Mouse (Mus musculus): ENCODE data around the gene Oit1. TPM values are rescaled to one million over a fixed set of nuclear protein-coding genes. Genes with fewer than 3 reads are reported as not detected.

Oit1 gene
- total RNA-seq, 2 experiments from 2014 or later, result not detected

GRCm38 (mm10) chr14:8342509-8343106 is 35.9 kb downstream of the Oit1 start:
- no peak for DNase-seq
- intact Hi-C loops (cut with DNase I), result loop anchor here (5.0 kb wide), 1 partner anchor 250 kb away; no protein-coding TSS in a partner anchor

GRCm38 (mm10) chr14:8340226-8340625 is 38.3 kb downstream of the Oit1 start:
- intact Hi-C loops (cut with DNase I), result loop anchor here (5.0 kb wide), 1 partner anchor 248 kb away; no protein-coding TSS in a partner anchor
- DNase-seq, result no peak

DNA sequence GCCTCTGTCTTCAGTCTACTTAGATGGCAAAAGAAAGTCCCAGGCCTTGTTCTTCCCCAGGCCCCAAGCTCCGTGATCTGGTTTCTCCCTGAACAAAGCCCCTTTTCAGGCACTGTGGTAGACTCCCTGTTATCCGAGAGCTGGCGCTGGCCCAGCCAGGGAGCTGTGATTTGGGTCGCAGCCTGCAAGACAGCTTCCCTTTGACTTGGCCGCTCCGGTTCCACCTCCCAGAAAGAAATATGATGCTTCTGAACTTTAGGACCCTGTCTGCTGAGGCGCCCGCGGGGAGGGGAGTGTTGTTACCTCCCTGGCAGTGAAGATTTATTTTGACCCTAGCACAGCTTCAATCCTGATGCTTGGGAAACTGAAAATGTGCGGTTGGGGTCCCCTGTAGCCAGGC is 42.6 kb downstream of the Oit1 start:
- no peak for DNase-seq
- intact Hi-C loops (cut with DNase I), result no loop called here

DNA sequence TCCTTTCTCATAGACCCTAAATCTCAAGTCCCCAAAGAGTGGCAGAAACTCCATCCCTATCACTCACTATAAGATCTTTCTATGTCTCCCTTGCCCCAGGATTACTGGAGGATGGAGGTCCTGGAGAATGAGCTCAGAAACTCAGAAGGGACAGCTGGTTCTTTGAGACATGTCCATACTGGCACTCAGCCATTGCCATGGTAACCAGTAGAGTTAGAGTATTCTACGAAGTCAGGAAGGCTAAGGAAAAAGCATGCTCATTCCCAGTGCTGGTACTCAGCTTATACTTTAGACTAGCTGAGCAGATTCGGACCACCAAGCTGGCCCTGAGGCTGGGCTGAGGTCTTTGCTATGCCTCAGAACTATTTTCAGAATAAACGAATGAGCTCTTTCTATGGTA is 44.0 kb downstream of the Oit1 start:
- intact Hi-C loops (cut with DNase I), result no loop called here
- no peak for DNase-seq

- no peak for DNase-seq
- intact Hi-C loops (cut with DNase I), result no loop called here
These were observed 46.0 kb downstream of the Oit1 start for GRCm38 (mm10) chr14:8332314-8333252.

- no peak for DNase-seq
- intact Hi-C loops (cut with DNase I), result no loop called here
These were observed 47.1 kb downstream of the Oit1 start for GRCm38 (mm10) chr14:8331307-8331905.

- no peak for DNase-seq
- intact Hi-C loops (cut with DNase I), result no loop called here
These were observed 48.2 kb downstream of the Oit1 start for GRCm38 (mm10) chr14:8330390-8330789.

GRCm38 (mm10) chr14:8329552-8329951 is 49.0 kb downstream of the Oit1 start:
- intact Hi-C loops (cut with DNase I), result no loop called here
- DNase-seq, result no peak

DNA sequence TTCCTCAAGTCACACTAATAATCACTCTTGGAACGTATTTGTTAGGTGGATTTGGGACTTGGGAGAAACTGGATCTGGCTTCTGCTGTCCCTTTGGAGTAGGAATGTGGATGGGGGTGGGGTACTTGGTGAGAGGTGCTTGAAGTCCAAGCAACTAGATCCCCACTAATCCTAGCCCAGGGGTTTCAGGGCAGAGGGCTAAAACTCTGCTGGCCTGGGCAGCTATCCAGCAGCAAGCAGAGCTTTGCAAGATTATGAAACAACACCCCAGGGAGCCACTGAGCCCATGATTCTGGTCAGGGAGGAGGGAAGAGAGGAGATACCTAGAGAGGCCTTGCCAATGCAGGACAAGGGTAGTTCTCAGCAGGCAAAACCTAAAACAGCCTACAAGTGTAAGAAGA is 51.2 kb downstream of the Oit1 start:
- no peak for DNase-seq
- intact Hi-C loops (cut with DNase I), result no loop called here

- intact Hi-C loops (cut with DNase I), result no loop called here
- no peak for DNase-seq
These were observed 51.6 kb downstream of the Oit1 start for GRCm38 (mm10) chr14:8326961-8327360.

DNA sequence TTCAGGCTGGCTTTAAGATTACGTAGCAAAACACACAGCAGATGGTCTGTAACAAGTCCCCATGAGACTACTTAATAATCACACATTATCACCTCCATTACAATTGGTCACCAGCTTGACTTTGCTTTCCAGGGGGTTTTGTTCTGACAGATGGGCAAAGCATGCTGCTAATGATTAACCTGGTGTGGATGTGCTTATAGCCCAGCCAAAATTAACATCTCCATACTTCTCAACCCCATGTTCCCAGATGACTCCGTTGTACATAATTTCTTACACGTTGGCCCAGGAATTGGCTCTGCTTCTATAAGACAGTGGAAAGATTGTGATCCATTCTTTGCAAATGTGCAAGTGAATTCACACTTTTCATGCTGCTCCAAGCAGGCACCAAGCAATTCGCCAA is 52.8 kb downstream of the Oit1 start:
- no peak for DNase-seq
- intact Hi-C loops (cut with DNase I), result no loop called here

GRCm38 (mm10) chr14:8320528-8320927 is 58.0 kb downstream of the Oit1 start:
- no peak for DNase-seq
- intact Hi-C loops (cut with DNase I), result no loop called here

DNA sequence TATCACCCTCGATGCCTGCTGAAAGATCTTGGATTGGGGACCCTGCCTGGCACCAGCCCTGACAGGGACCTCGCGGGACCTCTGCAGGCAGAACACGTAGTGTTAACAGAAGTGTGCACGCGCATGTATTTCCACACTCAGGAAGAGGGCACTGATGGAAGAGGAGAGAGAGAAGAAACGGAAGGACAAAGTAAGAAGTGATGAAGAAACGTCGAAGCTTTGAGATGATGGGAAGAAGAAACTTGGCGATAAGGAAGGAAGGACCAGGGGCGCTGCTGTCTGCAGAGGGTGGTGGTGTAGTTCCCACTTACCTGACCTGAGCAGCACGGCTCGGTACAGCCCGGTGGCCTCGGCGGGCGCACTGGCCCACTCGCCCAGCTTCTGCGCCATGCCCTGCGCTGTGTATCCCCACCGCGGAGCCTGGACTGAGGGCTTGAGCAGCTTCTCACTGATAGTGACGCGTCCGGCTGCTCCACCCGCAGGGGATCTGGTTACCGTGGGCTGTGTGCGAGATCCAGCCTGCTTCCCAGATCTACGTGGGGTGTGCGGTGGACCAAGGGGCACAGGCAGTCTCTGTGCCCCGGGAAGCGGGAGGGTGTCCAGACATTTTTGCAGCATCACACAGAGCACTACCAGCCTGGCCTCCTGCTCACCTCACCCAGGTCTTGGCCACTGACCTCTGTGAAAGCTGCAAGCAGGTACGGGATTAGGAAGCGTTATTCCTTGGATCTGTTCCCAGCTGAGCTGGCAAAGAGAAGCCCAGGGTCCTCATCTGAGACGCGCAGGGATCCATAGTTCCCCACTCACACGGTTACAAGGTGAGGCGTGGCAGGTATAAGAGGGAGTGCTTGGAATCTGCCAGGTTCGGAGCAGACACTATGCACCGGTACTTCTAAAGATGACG is 61.1 kb downstream of the Oit1 start, which contains the start of gene Fam107a:
Gene Fam107a (minus strand): TSS at position 830 of the 904 bp plus-strand sequence.
- intact Hi-C loops (cut with DNase I), result no loop called here
- no peak for DNase-seq

DNA sequence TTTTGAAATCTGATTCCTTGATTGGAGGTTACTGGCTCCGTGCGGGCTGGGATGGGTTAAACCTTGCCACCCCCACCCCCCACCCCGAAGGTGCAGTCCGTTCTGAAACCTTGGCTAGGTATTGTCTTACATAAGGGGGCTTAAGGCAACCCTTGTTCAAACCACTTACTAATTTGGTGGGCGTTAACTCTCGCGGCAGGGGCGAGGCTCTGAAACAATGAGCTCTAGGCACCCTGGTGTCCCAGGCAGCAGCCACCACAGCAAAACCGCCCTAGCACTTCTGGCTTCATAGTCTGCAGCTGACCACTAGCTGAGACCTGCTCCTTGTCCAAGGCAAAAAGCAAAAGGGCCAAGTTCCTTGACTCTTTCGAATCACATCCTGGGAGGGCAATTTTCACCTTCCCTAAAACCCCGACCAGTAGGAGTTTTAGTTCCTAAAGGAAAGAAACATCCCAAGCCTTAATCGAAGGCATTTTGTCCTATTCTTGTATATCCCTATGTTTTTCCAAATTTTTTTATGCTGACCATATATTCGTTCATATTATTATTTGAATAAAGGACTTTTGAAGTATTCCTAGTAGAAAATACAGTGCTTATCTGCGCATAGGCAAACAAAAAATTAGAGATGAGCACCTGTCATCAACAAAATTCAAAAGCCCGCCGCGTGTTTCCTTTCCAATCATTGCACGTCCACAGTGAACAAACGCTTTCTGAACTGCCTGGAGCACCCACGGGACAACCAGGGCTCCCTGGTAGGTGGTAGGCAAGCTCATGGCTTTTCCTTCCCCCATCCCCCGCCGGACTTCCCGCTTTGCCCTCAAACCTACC is 62.0 kb downstream of the Oit1 start:
- intact Hi-C loops (cut with DNase I), result no loop called here

GRCm38 (mm10) chr14:8315169-8315568 is 63.4 kb downstream of the Oit1 start:
- DNase-seq, result no peak
- intact Hi-C loops (cut with DNase I), result no loop called here

More for the DNA sequence above, 62.0 kb downstream of the Oit1 start:
- DNase-seq, result no peak

- intact Hi-C loops (cut with DNase I), result no loop called here
- DNase-seq, result no peak
These were observed 64.0 kb downstream of the Oit1 start for GRCm38 (mm10) chr14:8314536-8314935.

- intact Hi-C loops (cut with DNase I), result no loop called here
- DNase-seq, result no peak
These were observed 64.7 kb downstream of the Oit1 start for GRCm38 (mm10) chr14:8313877-8314276.

DNA sequence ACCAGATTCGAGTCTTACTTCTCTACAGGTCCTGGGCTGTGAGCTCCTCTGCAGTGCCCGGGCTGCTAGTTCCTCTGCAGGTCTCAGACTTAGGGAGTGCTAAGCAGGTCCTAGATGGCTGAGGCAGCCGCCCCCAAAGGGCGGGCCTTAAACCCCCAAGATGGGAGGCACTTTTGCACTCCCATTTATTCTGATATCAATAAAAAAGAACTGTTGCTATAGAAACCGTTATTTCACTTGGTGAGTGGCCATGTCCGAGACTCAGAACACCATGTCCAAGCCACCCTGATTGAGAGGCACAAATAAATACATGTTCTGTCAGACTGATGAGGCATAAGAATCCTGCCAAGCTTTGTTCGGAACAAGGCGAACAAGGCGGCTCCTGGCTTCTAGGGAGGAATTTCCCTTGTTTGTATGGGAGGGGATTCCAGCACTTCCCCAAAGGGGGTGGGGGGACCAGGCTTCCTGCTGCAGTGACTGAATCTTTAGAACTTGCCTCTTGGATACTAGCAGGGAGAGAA is 68.9 kb downstream of the Oit1 start:
- intact Hi-C loops (cut with DNase I), result no loop called here

GRCm38 (mm10) chr14:8308650-8309049 is 69.9 kb downstream of the Oit1 start:
- no peak for DNase-seq
- intact Hi-C loops (cut with DNase I), result no loop called here

More for the DNA sequence above, 68.9 kb downstream of the Oit1 start:
- DNase-seq, result no peak

Data from gastrocnemius, postnatal 36 days (tissue).